Mouse (Mus musculus) ES-E14 (cell line): ENCODE measurements around the gene Etnk1.

ENCODE experiments used
- CHD2 ChIP-seq: IDR thresholded peaks from 2 replicates; pipeline ENCODE4 v1.6.1; 2014; ENCODE audit warnings: mild to moderate bottlenecking, low read depth, low read length, inconsistent platforms
- MAFK ChIP-seq: IDR thresholded peaks from 2 replicates; pipeline ENCODE4 v1.6.1; 2014; ENCODE audit warnings: mild to moderate bottlenecking, low read depth, low read length, inconsistent platforms; ENCODE audit not compliant: insufficient read depth
- ZC3H11A ChIP-seq: IDR thresholded peaks from 2 replicates; pipeline ENCODE4 v1.6.1; 2012; ENCODE audit warnings: low read depth, mild to moderate bottlenecking, inconsistent platforms, low read length, borderline replicate concordance
- ZNF384 ChIP-seq: IDR thresholded peaks from 2 replicates; pipeline ENCODE4 v1.6.1; 2012; ENCODE audit warnings: low read depth, low read length, inconsistent platforms

- no peak for TF ChIP-seq ZNF384
- no peak for TF ChIP-seq MAFK
- no peak for TF ChIP-seq CHD2
- TF ChIP-seq ZC3H11A = no peak
These were observed 24.6 kb downstream of the Etnk1 start for GRCm38 (mm10) chr6:143191477-143192098.
